Mouse (Mus musculus) limb, embryonic 10.5 days (tissue): ENCODE data around the gene Foxq1. TPM values are rescaled to one million over a fixed set of nuclear protein-coding genes. Genes with fewer than 3 reads are reported as not detected.

Experiments used
- DNase-seq: peaks from one replicate; pipeline ENCODE4 v3.0.0-alpha.2; 2017; ENCODE audit warnings: low spot score
- H3K27ac ChIP-seq: fragments of 300-500 bp; sonication (generic); 2 replicates; pipeline ENCODE4 v1.5.1; 2016; ENCODE audit warnings: mild to moderate bottlenecking
- H3K27me3 ChIP-seq: fragments of 300-500 bp; sonication (generic); 2 replicates; pipeline ENCODE4 v1.6.1; 2016; ENCODE audit warnings: low read depth, mild to moderate bottlenecking; ENCODE audit not compliant: poor library complexity, severe bottlenecking
- H3K36me3 ChIP-seq: fragments of 300-500 bp; sonication (generic); 2 replicates; pipeline ENCODE4 v1.6.1; 2016; ENCODE audit warnings: mild to moderate bottlenecking, moderate library complexity
- H3K4me1 ChIP-seq: fragments of 300-500 bp; sonication (generic); 2 replicates; pipeline ENCODE4 v1.6.1; 2016
- H3K4me3 ChIP-seq: fragments of 300-500 bp; sonication (generic); 2 replicates; pipeline ENCODE4 v1.5.1; 2016; ENCODE audit warnings: mild to moderate bottlenecking, moderate library complexity
- H3K9me3 ChIP-seq: fragments of 300-500 bp; sonication (generic); replicated peaks from 2 replicates; pipeline ENCODE4 v1.6.1; 2016; ENCODE audit warnings: mild to moderate bottlenecking
- WGBS: fragments of 180-500 bp; shearing (Covaris S2); methylation state at CpG from one replicate; pipeline ENCODE4 v1.1.7; 2016; 5-methylcytosine and 5-hydroxymethylcytosine counted together
- polyA plus RNA-seq: library from polyadenylated mRNA; unstranded; fragments of >200 nt; fragmentation: Nextera tagmentation; extraction: Ambion mirVana; gene quantifications from 2 replicates; pipeline ENCODE4 v1.2.1, GENCODE M21; 2016

Gene Foxq1
- polyA plus RNA-seq, 1 experiment from 2014 or later, result not detected

GRCm38 (mm10) chr13:31578389-31578788, 22.5 kb downstream of the Foxq1 start:
- Histone ChIP-seq H3K9me3 (no peaks in the 10 kb centered on the region), H3K4me3 (no peak overlapping the region), H3K27ac (no peak overlapping the region), H3K4me1 (peaks cover 22% of the 10 kb centered on the region), H3K27me3 (peaks cover 34% of the 10 kb centered on the region), H3K36me3 (no peaks in the 10 kb centered on the region)
- DNase-seq, result peak; percentile 35
- WGBS, result 59% methylated on average over 10 of the region's 10 CpGs

DNA sequence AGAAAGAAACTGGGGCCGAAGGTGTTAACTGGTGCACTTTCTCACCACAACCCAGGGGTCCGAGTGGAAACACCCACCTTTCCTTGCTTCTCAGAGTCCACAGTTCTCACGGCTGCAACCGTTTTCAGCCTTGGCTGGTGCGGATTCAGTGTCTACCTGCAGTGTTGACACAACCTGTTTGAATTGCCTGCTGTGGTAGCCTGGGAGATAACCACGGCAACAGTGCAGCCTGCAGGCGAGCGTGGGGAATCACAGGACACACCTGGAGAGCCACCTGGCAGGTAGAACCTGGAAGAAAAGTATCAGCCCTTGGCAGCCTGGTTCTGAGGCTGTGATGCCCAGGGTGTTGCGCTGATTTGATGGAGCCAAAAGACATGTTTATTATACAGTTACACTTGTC, 23.9 kb downstream of the Foxq1 start:
- Histone ChIP-seq H3K9me3 (no peaks in the 10 kb centered on the region), H3K4me3 (no peak overlapping the region), H3K4me1 (peaks cover 22% of the 10 kb centered on the region), H3K27me3 (peaks cover 25% of the 10 kb centered on the region), H3K36me3 (no peaks in the 10 kb centered on the region), H3K27ac (no peak overlapping the region)
- 62% methylated on average over 9 of the region's 9 CpGs for WGBS
- no peak for DNase-seq

DNA sequence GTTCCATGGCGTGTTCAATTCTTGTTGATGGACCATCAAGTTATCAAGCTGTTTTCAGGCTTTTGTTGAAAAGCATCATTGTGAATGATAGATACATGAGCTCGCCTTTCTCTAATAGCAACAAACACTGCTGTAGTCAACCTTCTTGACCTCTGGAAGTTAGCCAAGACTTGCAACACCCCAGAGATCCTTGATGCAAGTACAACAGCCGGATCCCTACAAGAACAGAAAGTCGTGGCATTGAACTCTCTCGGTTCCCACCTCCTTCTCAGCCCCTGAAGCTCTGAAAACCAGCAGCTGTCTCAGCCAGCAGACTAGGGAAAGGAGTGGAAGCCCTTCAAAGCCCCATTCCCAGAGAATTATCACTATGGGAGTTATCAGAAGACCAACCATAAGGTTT, 31.4 kb downstream of the Foxq1 start:
- no peak overlapping the region for H3K27ac ChIP-seq
- H3K9me3 ChIP-seq, result no peaks in the 10 kb centered on the region
- no peaks in the 10 kb centered on the region for H3K27me3 ChIP-seq
- H3K4me3 ChIP-seq, result no peak overlapping the region
- H3K36me3 ChIP-seq, result no peaks in the 10 kb centered on the region
- WGBS, result 86% methylated on average over 5 of the region's 5 CpGs
- no peak for DNase-seq
- H3K4me1 ChIP-seq, result no peaks in the 10 kb centered on the region

DNA sequence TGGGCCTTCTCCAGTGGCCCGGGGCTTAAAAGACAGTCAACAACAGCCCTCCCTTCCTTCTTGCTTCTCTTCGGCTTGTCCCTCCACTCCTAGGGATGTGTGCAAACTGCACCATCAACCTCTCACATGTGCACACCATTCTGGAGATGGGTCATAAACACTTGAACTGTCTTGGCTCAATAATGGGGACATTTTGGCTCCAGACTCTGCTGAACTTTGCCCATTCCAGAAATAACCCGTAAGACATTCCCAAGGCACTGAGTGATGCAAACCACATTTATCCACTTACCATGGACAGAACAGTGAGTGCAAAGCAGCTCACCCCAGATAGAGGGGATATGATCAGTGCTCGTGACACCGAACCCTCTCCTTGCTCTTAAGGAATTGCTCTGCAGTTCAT, 43.6 kb downstream of the Foxq1 start:
- no peak overlapping the region for H3K4me3 ChIP-seq
- DNase-seq, result no peak
- no peaks in the 10 kb centered on the region for H3K27me3 ChIP-seq
- H3K4me1 ChIP-seq, result no peaks in the 10 kb centered on the region
- no peak overlapping the region for H3K27ac ChIP-seq
- H3K9me3 ChIP-seq, result no peaks in the 10 kb centered on the region
- 89% methylated on average over 5 of the region's 5 CpGs for WGBS
- no peaks in the 10 kb centered on the region for H3K36me3 ChIP-seq

GRCm38 (mm10) chr13:31603964-31604363, 48.0 kb downstream of the Foxq1 start:
- Histone ChIP-seq H3K27ac (no peak overlapping the region), H3K36me3 (no peaks in the 10 kb centered on the region), H3K27me3 (peaks cover 15% of the 10 kb centered on the region; the same call in 1 of the 2 replicates), H3K4me1 (no peaks in the 10 kb centered on the region), H3K9me3 (no peaks in the 10 kb centered on the region), H3K4me3 (no peak overlapping the region)
- 82% methylated on average over 6 of the region's 6 CpGs for WGBS
- no peak for DNase-seq

Other genes starting within 250 kb of the Foxq1 start
- gene A530084C06Rik, start 3.2 kb downstream of the Foxq1 start, polyA plus RNA-seq, result not detected in 2 replicates
- gene Foxf2, start 69.7 kb downstream of the Foxq1 start, polyA plus RNA-seq, result 0.44 and 0.75 TPM in 2 replicates